Comparison of ENCODE assay signal across 9 mouse cellular contexts in the genomic region with DNA sequence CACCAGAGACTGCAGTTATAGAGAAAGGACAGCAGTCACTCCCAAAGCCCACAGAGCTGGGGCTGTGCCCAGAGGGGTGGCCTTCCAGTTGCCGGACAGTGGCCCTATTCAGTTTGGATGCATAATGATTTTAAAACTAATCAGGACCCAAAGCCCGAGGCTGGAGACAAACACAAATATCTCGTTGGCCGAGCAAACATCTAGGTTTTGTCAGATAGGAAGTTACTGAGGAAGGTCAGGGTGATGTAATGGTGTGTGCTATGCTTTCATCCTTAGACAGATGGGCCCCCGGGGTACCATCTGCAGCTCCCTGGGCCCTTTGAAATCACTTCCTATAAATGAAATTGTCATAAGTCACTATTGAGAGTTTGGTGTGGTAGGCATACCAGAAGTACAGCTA. TPM values are rescaled to one million over a fixed set of nuclear protein-coding genes. Genes with fewer than 3 reads are reported as not detected.
DNase-seq lines count a peak whose midpoint lies in the region; ATAC-seq and TF ChIP-seq lines count a peak whose summit lies in the region.
"Had no signal": no experiment of that assay in that cellular context is flagged by ENCODE, and none has a peak within 500 bp of the region (broad histone marks: within the 10 kb centered on the region; RNA-seq: fewer than 3 reads in every experiment).

No protein-coding gene starts in this region.

- no peak for TF ChIP-seq POLR2A in kidney, adult 2 months (IDR thresholded peaks at IDR 0.05; ENCODE audit: low read depth, low read length)
- no peak for TF ChIP-seq POLR2A in bone marrow macrophage, adult 2 months (IDR thresholded peaks at IDR 0.05; ENCODE audit: borderline replicate concordance, low read depth, low read length)

- peak; percentile 59 for DNase-seq in kidney, adult 2 months
- no peak for DNase-seq in kidney, postnatal 10 days
- DNase-seq in layer of hippocampus, adult 8-10 months (ENCODE audit: low spot score in 2 of 2): peak; percentile 57 to 63
- DNase-seq in ovary, adult 18-20 months (ENCODE audit: low spot score): no peak
- DNase-seq in B cell, adult 2 months: no peak

- ATAC-seq in CD4-positive, CD25-positive, alpha-beta regulatory T cell, adult 4 months: peak; percentile 9

- TF ChIP-seq CTCF in kidney, adult 2 months (conservative IDR thresholded peaks at IDR 0.05; ENCODE audit: insufficient read depth, insufficient read length, low read depth, low read length): no peak
- no peak for TF ChIP-seq CTCF in bone marrow macrophage, adult 2 months (IDR thresholded peaks at IDR 0.05; ENCODE audit: low read depth, low read length)

- no peak overlapping the region for H3K27ac ChIP-seq in kidney, adult 2 months (ENCODE audit: insufficient read depth, low read depth, low read length)
- peak overlapping the region; percentile 77 for H3K27ac ChIP-seq in bone marrow macrophage, adult 2 months (ENCODE audit: insufficient read depth, low read depth, low read length)
- H3K27ac ChIP-seq: hindbrain, embryonic 12.5 days; liver, embryonic 14.5 days had no signal

- no peak overlapping the region for H3K4me3 ChIP-seq in kidney, adult 2 months (ENCODE audit: insufficient read depth, low read depth, low read length)
- peak overlapping the region; percentile 5 for H3K4me3 ChIP-seq in bone marrow macrophage, adult 2 months (ENCODE audit: insufficient read depth, low read length)
- H3K4me3 ChIP-seq: hindbrain, embryonic 12.5 days had no signal

- 40% methylated on average over 5 of the region's 5 CpGs for WGBS in kidney, adult 2 months

- peaks cover 13% of the 10 kb centered on the region for H3K4me1 ChIP-seq in kidney, adult 2 months (ENCODE audit: control insufficient read depth, insufficient read depth, low read length)
- H3K4me1 ChIP-seq in bone marrow macrophage, adult 2 months (ENCODE audit: control insufficient read depth, insufficient read depth, low read length): peaks cover 58% of the 10 kb centered on the region

- H3K27me3 ChIP-seq in kidney, adult 2 months (replicated peaks; ENCODE audit: control insufficient read depth, insufficient read depth, low read length): no peaks in the 10 kb centered on the region

- no peaks in the 10 kb centered on the region for H3K36me3 ChIP-seq in kidney, adult 2 months (ENCODE audit: control insufficient read depth, insufficient read depth, low read length)
- H3K36me3 ChIP-seq: hindbrain, embryonic 12.5 days had no signal

RNA-seq across cellular contexts. Expression of a gene that starts 33.0 kb away (rescaled TPM):
- 24.0 and 29.5 TPM in 2 replicates for polyA plus RNA-seq in kidney, adult 2 months (2012; rRNA removed)
- polyA plus RNA-seq in CD4-positive, CD25-positive, alpha-beta regulatory T cell, adult 4 months (2017; shearing (Covaris generic)): 10 to 100 TPM; 13.7 to 15.2 TPM
- 6.6 and 8.3 TPM in 2 replicates for polyA plus RNA-seq in bone marrow macrophage, adult 2 months (2012; ENCODE audit: insufficient read depth, insufficient read length, missing spikeins)
- total RNA-seq in layer of hippocampus, adult 8-10 months (2022): 100 to 1,000 TPM in 2 of 4 experiments, 10 to 100 TPM in 2; 94.9 to 115 (median 106) TPM

Comparison
In these comparisons a context has a peak if more than half of its experiments do, and no peak if none do; other contexts are left out.
1. DNase-seq: peak in kidney, adult 2 months (single experiment) and layer of hippocampus, adult 8-10 months (2 of 2); none in kidney, postnatal 10 days (single experiment), ovary, adult 18-20 months (single experiment) and B cell, adult 2 months (0 of 2).